Mouse (Mus musculus): ENCODE results near the gene Cttn. TPM values are rescaled to one million over a fixed set of nuclear protein-coding genes. Genes with fewer than 3 reads are reported as not detected.
A peak's percentile ranks its signal among the peaks of the same experiment; 100 is the strongest.

Cttn gene
- polyA plus RNA-seq, 1 experiment from 2014 or later: 180 TPM

- ATAC-seq (replicated peaks; ENCODE audit: low FRiP score): no peak
- H3K27ac ChIP-seq: no peak overlapping the region
- no peak overlapping the region for H3K9ac ChIP-seq
- no peak overlapping the region for H3K4me2 ChIP-seq
- no peaks in the 10 kb centered on the region for H3K9me3 ChIP-seq (replicated peaks)
- WGBS: 66% methylated on average over 4 of the region's 4 CpGs
- H3K4me3 ChIP-seq (replicated peaks): no peak overlapping the region
- H3K36me3 ChIP-seq: peaks cover 26% of the 10 kb centered on the region
- H3K4me1 ChIP-seq: peaks cover 21% of the 10 kb centered on the region
- H3K27me3 ChIP-seq: no peaks in the 10 kb centered on the region
Observed at GRCm38 (mm10) chr7:144473486-144473885, 2.7 kb upstream of the Cttn start.

DNA sequence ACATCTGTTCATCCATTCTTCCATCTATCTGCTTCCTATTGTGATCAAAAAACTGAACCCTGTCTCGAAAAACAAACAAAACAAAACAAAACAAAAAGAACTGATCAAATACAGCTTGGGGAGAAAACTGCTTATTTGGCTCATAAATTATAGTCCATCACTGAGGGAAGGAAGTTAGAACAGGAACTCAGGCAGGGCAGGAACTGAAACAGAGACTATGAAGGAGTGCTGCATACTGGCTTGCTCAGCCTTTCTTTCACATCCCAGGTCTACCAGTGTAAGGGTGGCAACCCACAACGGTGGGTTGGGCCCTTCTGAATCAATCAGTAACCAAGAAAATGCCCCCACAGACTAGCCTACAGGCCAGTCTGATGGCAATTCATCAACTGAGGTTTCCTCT is 294 bp upstream of the Cttn start:
- H3K9me3 ChIP-seq (replicated peaks): no peaks in the 10 kb centered on the region
- peak overlapping the region; percentile 98 for H3K9ac ChIP-seq
- WGBS: 80% methylated on average over 2 of the region's 2 CpGs
- peak overlapping the region; percentile 82 for H3K4me2 ChIP-seq
- peaks cover 18% of the 10 kb centered on the region for H3K36me3 ChIP-seq
- no peaks in the 10 kb centered on the region for H3K27me3 ChIP-seq
- H3K27ac ChIP-seq: peak overlapping the region; percentile 91
- peak overlapping the region; percentile 97 for H3K4me3 ChIP-seq (replicated peaks)
- peaks cover 28% of the 10 kb centered on the region for H3K4me1 ChIP-seq
- no peak for ATAC-seq (replicated peaks; ENCODE audit: low FRiP score)

GRCm38 (mm10) chr7:144469908-144470544 is 783 bp downstream of the Cttn start:
- Histone ChIP-seq H3K27ac (peak overlapping the region; percentile 91), H3K9ac (peak overlapping the region; percentile 98), H3K27me3 (no peaks in the 10 kb centered on the region), H3K4me2 (peak overlapping the region; percentile 82), H3K36me3 (peaks cover 20% of the 10 kb centered on the region), H3K4me1 (peaks cover 28% of the 10 kb centered on the region), H3K4me3 (replicated peaks) (peak overlapping the region; percentile 97), H3K9me3 (replicated peaks) (no peaks in the 10 kb centered on the region)
- under 1% methylated on average over 31 of the region's 31 CpGs for WGBS
- ATAC-seq (replicated peaks; ENCODE audit: low FRiP score): peak; percentile 40

DNA sequence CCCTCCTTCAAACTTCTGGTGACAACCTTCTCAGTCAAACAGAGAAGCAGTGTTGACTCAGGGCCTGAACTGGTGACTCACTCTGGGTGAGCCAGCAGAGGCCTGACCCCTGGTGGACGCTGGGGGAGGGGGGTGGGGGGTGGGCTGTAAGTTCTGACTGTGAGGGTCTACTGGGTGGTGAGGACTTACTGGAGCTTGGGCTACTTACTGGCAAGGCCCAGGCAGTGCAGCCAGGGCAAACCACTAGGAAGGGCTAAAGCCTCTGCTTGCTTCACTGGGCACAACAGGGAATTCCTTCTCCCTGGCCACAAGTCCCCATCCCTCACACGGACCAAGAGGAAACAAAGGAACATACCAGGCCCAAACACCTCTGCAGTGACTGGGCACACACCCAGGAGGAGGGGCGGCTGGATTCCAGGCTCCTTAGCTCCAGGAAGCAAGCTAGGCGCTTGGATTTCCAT is 1.6 kb downstream of the Cttn start:
- ATAC-seq (replicated peaks; ENCODE audit: low FRiP score): peak; percentile 41; the same call in 1 of the 2 replicates
- Histone ChIP-seq H3K36me3 (peaks cover 28% of the 10 kb centered on the region), H3K4me2 (peak overlapping the region; percentile 82), H3K9ac (peak overlapping the region; percentile 98), H3K9me3 (replicated peaks) (no peaks in the 10 kb centered on the region), H3K4me3 (replicated peaks) (peak overlapping the region; percentile 97), H3K27me3 (no peaks in the 10 kb centered on the region), H3K27ac (peak overlapping the region; percentile 91), H3K4me1 (peaks cover 28% of the 10 kb centered on the region)
- 25% methylated on average over 4 of the region's 4 CpGs for WGBS

- no peaks in the 10 kb centered on the region for H3K9me3 ChIP-seq (replicated peaks)
- peak overlapping the region; percentile 97 for H3K4me3 ChIP-seq (replicated peaks)
- no peaks in the 10 kb centered on the region for H3K27me3 ChIP-seq
- H3K4me2 ChIP-seq: peak overlapping the region; percentile 82
- peaks cover 28% of the 10 kb centered on the region for H3K4me1 ChIP-seq
- H3K36me3 ChIP-seq: peaks cover 33% of the 10 kb centered on the region
- WGBS: 78% methylated on average over 5 of the region's 5 CpGs
- no peak for ATAC-seq (replicated peaks; ENCODE audit: low FRiP score)
- 0 out of 2 replicates have a peak overlapping the region, but pooled peaks have one; percentile 98 for H3K9ac ChIP-seq
- peak overlapping the region; percentile 91 for H3K27ac ChIP-seq
Observed at GRCm38 (mm10) chr7:144468741-144469140, 2.1 kb downstream of the Cttn start.

DNA sequence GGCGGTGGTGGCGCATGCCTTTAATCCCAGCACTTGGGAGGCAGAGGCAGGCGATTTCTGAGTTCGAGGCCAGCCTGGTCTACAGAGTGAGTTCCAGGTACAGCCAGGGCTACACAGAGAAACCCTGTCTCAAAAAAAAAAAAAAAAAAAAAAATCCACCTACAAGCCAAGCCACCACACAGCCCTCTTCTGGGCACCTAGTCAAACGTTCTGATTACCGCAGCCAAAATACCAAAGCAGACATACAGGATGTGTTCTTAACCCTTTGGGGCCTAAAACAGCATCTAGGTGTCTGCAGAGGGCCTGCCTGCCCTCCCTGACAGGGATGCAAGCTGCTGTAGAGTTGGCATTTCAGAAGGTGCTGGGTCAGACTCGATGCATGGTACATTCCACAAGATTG is 8.2 kb downstream of the Cttn start:
- H3K4me3 ChIP-seq (replicated peaks): no peak overlapping the region
- no peak overlapping the region for H3K9ac ChIP-seq
- H3K27ac ChIP-seq: no peak overlapping the region
- ATAC-seq (replicated peaks; ENCODE audit: low FRiP score): no peak
- H3K27me3 ChIP-seq: no peaks in the 10 kb centered on the region
- no peaks in the 10 kb centered on the region for H3K9me3 ChIP-seq (replicated peaks)
- H3K36me3 ChIP-seq: peaks cover 89% of the 10 kb centered on the region
- no peak overlapping the region for H3K4me2 ChIP-seq
- WGBS: 87% methylated on average over 7 of the region's 7 CpGs
- no peaks in the 10 kb centered on the region for H3K4me1 ChIP-seq

DNA sequence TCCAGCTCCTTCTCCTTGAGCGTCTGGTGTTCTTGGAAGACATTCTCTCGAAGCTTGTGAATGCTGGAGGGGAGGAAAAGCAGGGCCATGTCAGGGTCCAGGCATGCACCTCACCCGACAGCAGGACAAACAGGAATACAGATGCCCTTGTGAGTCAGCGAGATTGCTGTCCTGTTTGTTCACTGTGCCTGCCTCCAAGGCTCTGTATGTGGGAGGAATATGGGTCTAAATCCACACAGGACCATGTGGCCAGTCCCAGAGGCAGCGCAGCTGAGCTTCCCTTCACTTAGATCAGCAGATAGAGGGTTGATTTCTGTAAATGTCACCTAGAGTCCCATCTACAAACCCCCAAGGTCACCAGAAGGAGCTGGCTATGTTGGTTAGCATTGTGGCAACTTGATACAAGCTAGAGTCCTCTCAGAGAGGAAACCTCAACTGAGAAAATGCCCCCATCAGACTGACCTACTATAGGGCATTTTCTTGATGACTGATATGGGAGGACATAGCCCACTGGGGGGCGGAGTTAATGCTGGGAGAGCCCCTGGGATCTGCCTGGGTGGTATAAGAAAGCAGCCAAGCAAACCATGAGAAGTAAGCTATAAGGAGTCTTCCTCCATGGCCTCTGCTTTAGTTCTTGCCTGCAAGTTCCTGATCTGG is 9.4 kb downstream of the Cttn start:
- Histone ChIP-seq H3K36me3 (peaks cover 99% of the 10 kb centered on the region), H3K9me3 (replicated peaks) (no peaks in the 10 kb centered on the region), H3K4me2 (no peak overlapping the region), H3K9ac (no peak overlapping the region), H3K4me1 (no peaks in the 10 kb centered on the region), H3K27me3 (no peaks in the 10 kb centered on the region), H3K4me3 (replicated peaks) (no peak overlapping the region), H3K27ac (no peak overlapping the region)
- ATAC-seq (replicated peaks; ENCODE audit: low FRiP score): no peak
- WGBS: 88% methylated on average over 6 of the region's 6 CpGs

DNA sequence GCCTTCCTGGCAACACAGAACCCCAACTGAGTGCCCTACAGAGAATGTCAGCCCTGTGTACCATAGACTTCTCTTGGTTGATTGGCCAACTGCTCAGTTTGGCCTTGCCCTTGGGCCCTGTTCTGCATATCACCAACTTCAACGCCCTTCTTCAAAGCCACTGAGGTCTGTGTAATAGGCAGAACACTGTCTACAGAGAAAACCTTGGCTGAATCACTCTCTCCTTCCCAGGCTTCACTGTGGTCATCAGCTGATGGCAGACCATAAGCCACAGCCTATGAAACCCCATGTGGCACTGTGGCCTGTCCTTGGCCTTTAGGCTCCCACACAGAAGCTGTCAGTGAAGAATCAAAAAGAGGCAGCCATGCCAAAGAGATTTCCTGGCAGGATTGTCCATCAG is 11.9 kb downstream of the Cttn start:
- 90% methylated on average over 1 of the region's 1 CpGs for WGBS
- Histone ChIP-seq H3K27ac (no peak overlapping the region), H3K4me2 (no peak overlapping the region), H3K36me3 (peaks cover 100% of the 10 kb centered on the region), H3K4me1 (no peaks in the 10 kb centered on the region), H3K9me3 (replicated peaks) (no peaks in the 10 kb centered on the region), H3K27me3 (no peaks in the 10 kb centered on the region), H3K4me3 (replicated peaks) (no peak overlapping the region), H3K9ac (no peak overlapping the region)
- ATAC-seq (replicated peaks; ENCODE audit: low FRiP score): no peak

GRCm38 (mm10) chr7:144450661-144451060 is 20.1 kb downstream of the Cttn start:
- H3K4me3 ChIP-seq (replicated peaks): no peak overlapping the region
- H3K9ac ChIP-seq: no peak overlapping the region
- no peaks in the 10 kb centered on the region for H3K4me1 ChIP-seq
- WGBS: 90% methylated on average over 9 of the region's 9 CpGs
- peaks cover 100% of the 10 kb centered on the region for H3K36me3 ChIP-seq
- no peak for ATAC-seq (replicated peaks; ENCODE audit: low FRiP score)
- no peaks in the 10 kb centered on the region for H3K27me3 ChIP-seq
- H3K27ac ChIP-seq: no peak overlapping the region
- H3K9me3 ChIP-seq (replicated peaks): no peaks in the 10 kb centered on the region
- no peak overlapping the region for H3K4me2 ChIP-seq

- Histone ChIP-seq H3K27me3 (no peaks in the 10 kb centered on the region), H3K4me2 (no peak overlapping the region), H3K9me3 (replicated peaks) (no peaks in the 10 kb centered on the region), H3K27ac (no peak overlapping the region), H3K4me1 (no peaks in the 10 kb centered on the region), H3K9ac (no peak overlapping the region), H3K36me3 (peaks cover 100% of the 10 kb centered on the region), H3K4me3 (replicated peaks) (no peak overlapping the region)
- WGBS: 91% methylated on average over 13 of the region's 13 CpGs
- no peak for ATAC-seq (replicated peaks; ENCODE audit: low FRiP score)
Observed at GRCm38 (mm10) chr7:144449637-144450570, 20.9 kb downstream of the Cttn start.

- H3K36me3 ChIP-seq: peaks cover 99% of the 10 kb centered on the region
- H3K4me3 ChIP-seq (replicated peaks): no peak overlapping the region
- WGBS: 79% methylated on average over 1 of the region's 1 CpGs
- no peaks in the 10 kb centered on the region for H3K9me3 ChIP-seq (replicated peaks)
- H3K4me2 ChIP-seq: no peak overlapping the region
- H3K27ac ChIP-seq: no peak overlapping the region
- no peak overlapping the region for H3K9ac ChIP-seq
- no peaks in the 10 kb centered on the region for H3K4me1 ChIP-seq
- no peak for ATAC-seq (replicated peaks; ENCODE audit: low FRiP score)
- no peaks in the 10 kb centered on the region for H3K27me3 ChIP-seq
Observed at GRCm38 (mm10) chr7:144448186-144448585, 22.6 kb downstream of the Cttn start.

GRCm38 (mm10) chr7:144447146-144447545 is 23.7 kb downstream of the Cttn start:
- Histone ChIP-seq H3K4me2 (no peak overlapping the region), H3K4me1 (no peaks in the 10 kb centered on the region), H3K4me3 (replicated peaks) (no peak overlapping the region), H3K27me3 (no peaks in the 10 kb centered on the region), H3K9ac (no peak overlapping the region), H3K27ac (no peak overlapping the region), H3K36me3 (peaks cover 98% of the 10 kb centered on the region), H3K9me3 (replicated peaks) (no peaks in the 10 kb centered on the region)
- WGBS: 84% methylated on average over 3 of the region's 3 CpGs
- no peak for ATAC-seq (replicated peaks; ENCODE audit: low FRiP score)

Measured in kidney, embryonic 15.5 days (tissue).